Mouse (Mus musculus) urinary bladder, postnatal 4 days (tissue): ENCODE measurements around the gene Sulf2.

Experiments used
- DNase-seq, 2 experiments: peaks; one replicate each; pipeline ENCODE4 v3.0.0; 2021 to 2022; ENCODE audit warnings: low spot score in 2 of 2

Gene Sulf2

DNA sequence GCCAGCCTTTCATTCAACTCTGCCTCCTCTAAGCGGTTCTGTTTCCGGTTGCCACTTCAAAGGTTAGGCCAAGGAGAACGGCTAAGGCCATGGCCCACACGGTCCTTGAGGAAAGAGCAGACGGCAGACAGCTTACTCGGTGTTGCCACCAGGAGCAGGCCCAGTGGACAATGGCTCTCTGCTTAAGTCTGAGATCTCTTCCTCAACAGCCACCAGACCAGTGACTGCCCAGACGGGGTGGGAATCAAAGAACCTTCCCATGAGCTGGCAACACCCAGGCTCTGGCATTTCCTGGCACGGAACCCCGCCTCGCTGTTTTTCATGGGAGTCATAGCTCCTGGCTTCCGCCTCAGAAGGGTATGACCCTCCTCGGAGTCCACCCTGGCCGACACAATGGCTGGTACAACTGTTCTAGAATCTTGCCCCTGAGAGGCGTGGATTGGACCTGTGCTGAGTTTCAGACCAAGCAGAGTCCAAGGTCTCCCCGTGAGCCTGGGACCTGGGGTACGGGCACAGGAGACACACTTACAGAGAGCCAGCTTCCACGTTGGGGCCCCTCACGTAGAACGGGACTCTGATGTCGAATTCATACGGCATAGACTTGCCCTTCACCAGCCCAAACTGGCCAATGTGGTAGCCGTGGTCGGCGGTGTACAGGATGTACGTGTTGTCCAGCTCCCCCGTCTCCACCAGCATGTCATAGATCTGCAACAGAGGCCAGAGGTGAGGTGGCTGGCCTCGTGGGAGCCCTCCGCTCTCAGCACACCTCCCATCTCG, 68.8 kb downstream of the Sulf2 start:
- no peak for DNase-seq

DNA sequence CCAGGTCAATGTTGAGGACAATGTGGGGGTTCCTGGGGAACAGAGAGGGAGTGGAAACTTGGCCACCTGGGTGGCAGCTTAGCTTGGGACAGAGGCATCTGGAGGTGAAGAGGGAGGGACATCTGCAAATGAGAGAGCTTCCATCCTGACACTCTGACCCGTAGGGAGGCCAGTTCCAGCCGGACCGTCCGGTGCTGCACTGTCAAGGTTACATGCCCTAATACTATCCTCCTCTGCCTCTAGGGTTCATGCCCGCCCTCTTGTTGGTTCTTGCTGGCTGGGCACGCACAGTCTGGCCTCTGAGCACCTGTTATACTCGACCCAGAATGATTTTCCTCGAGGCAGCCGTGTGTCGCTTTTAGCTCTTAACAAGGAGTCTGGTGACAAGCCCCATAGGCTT, 69.7 kb downstream of the Sulf2 start:
- DNase-seq: no peak

DNA sequence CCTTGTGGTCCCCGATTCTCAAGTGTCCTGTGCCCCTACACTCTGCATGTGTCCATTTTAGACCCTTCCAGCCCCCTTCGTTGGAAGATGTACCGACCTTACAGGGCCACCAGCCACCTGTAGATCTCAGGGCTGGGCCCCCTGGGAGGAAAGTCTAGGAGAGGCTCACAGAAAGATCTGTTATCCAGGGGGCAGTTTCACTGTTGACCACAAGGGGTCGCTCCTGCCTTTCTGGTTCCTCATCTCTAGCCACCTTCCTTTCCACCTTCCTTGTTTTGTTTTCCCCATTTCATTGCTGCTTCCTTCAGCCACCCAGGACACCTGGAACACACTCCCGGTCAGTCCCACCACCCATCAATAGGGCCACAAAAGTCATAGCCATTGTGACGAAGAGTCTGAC, 70.5 kb downstream of the Sulf2 start:
- peak; percentile 52 to 79 for DNase-seq

DNA sequence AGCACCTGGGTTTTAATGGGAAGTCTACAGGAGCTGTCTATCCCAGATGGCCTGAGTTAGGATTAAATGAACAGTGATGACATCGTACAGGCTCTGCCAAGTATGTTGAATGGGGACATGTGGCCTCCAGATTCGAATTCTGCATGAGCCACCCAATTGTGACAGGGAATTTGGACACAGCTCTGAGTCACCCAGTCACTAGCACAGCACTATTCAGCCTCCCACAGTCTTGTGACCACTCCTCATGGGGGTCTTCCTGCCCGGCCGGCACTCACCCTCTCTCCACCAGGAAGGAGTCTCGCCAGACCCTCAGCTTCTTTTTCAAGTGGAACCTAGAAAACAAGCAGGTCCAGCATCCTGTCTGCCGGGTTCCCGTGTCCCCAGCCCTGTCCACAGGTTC, 71.4 kb downstream of the Sulf2 start:
- no peak for DNase-seq

DNA sequence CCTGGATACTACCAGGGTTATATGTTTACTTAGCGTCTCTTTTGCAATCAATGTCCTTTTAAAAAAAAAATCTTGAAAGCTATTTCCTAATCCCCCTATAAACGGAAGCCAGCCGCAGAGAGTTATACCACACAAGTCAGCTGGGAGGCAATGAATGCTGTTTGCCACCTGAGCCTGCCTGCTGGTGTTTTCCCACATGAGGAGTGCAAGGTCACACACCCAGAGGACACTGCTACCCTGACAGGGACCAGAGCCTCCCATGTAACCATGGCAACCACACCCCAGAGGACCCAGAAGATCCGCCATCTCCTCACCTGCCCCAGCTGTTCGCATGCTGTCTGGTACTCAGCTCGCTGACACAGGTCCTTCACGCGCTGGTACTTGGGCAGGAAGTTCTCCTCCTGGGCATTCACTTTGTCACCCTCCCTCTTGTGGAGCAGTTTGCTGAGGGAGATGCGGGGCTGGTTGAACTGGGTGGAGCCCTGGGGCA, 71.9 kb downstream of the Sulf2 start:
- no peak for DNase-seq

DNA sequence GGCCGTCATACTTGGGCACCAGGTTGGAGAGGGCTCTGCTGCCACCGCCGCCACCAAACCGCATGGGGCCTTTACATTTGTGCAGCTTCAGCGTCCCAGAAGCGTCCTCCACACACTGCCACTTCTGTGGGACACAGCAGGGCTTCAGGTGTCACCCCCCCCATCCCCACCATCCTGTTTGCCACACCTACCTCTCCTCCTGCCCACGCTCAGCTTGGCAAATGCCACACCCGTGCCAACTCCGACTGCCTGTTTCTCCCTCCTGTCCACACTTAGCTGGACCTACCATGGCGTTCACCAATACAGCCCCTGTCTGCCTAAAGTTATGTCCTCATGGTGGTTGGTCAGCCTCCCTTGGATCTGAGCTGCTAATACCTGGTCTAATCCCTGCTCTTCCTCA, 72.8 kb downstream of the Sulf2 start:
- no peak for DNase-seq

DNA sequence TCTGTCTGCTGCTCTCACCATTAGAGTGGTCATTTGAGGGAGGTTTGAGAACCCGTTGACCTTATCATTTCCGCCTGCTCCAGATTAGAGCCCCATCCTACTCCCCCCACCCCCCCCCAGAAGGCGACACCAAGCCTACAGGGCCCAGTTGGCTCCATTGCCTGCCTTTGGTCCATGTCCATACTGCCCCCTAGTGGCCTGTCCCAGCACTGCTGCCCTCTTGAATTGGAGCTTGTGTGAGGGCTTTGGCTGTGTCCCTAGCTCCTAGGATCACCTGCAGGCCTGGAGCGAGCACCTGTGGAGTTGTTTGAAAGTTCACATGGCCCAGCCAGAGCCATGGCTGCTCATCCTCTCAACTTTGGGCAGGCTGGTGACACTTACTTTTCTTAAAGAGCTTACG, 73.3 kb downstream of the Sulf2 start:
- DNase-seq: peak; percentile 59 to 76

DNA sequence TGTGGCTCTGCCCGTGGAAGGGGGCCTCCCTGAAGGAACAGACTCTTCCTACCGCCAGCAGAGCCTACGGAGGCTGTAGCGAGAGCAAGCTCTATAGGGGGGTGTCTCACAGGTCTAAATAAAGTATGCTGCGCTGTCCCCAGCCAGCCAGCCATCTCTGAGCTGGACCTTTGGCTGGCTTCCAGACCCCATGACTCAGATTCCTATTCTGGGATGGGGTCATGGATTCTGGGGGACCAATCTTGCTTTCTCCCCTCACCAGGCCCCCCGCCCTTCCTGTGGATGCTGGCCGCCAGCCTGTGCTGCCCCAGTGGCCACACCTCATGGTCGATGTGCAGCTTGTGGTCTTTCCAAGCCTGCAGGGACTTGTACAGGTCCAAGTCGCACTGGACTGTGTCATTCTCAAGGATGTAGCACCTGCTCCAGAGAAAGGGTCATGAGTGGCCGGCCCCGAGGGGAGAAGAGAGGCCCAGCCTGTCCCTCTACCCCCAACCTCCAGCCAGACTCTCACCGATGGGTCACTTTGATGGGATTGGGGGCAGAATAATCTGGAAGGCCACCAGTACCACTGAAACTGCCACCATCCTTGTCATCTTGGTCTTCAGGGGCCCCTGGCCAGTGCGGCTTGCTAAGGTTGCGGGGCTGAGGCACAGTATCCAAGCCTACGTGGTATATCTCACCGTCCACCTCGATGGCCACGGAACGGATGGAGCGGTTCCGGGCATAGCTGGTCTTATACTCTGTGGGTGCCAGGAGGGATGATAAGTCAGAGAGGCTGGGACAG, 74.3 kb downstream of the Sulf2 start:
- DNase-seq: peak in 1 of 2 experiments; percentile 51

DNA sequence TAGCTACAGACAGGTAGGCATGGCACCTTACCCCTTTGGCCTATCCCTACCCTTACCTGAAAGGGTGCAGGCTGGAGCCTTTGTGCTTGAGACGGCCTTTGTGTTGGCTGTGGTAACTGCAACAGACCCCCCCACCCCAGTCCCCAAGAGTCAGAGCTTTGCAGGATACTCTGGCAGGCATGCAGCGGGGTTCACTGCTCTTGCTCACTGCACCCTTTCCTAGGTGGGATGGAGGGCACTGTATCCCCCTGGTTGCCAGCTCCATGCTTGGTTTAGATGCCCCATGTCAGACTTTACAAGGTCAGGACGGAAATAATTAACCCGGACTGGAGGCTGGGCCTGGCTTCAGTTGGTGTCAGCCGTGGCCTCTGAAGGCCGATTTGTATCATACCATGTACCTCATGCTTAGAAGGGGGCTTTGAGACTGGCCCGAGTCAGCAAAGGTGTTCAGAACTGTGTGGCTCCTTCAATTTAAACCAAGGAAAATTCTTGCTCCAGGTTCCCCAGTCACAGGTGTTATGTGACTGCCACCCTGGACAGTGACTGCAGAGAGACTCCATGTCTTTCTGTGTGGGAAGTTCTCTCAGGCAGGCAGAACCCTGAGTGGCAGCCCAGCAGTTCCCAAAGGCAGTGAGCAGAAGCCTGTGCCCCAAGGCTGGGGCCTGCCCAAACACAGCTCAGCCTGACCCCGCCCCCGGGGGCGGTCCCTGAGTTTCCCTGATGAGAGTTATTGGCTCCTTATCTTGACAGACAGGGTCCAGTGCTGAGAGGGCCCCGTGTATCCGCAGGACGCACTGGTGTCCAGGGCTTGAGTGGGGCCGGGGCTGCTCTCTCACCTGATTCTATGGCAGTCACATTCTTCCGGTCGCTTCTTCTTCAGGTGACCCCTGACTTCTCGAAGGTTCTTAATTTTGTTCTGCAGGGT, 75.2 kb downstream of the Sulf2 start:
- DNase-seq: peak in 1 of 2 experiments; percentile 59

DNA sequence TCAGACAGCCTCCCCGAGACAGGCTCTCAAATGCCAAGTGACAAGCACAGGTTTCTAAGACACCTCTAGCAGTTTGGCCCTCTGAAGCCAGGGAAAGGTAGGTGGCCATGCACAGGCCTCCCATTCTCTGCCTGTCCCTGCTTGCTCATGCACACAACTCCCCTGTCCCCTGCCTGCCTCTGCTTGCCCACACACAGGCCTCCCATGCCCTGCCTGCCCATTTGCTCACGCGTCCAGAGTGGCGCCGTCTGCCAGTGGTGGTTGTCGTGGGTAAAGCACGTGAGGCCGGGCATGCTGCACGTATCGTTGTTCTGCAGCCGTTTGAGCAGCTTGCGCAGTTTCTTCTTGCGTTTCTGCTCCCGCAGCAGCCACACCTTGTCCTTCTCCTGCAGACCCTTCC, 76.2 kb downstream of the Sulf2 start:
- no peak for DNase-seq

DNA sequence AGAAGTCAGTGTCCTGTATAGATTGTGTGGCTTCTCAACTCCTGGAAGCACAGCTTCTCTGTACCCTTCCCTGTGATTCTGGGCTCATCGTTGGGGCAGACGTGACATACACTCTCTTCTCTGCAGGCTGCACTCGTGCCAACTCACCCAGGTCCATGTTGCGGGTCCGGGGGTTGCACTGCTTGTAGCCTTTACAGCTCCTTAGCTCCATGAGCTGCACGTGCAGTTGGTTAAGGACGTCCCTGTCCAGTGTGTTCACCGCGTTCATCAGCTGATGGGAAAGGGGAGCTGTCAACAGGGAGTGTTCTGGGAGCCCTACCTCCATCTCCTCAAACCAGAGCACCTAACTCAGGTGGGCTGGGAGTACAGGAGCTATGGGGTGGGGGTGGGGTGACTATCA, 78.1 kb downstream of the Sulf2 start:
- no peak for DNase-seq

DNA sequence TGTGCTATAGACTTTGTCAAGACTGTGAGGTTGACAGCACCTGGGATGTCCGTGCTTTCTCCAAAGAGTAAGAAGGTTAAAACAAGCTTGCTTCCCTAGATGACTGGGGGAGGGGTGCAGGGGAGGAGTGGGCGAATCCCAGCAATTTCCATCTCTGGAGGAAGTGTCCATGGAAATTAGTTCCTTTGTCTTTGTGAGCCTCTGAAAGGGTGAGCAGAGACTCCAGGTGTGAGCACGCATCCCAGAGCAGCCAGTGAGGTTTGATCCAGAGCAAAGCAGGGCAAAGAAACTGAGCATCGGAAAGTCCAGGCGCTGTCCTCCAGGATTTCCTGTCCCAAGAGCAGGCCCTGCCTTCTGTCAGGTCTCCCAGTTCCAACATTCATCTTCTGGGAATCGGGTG, 81.1 kb downstream of the Sulf2 start:
- DNase-seq: no peak

DNA sequence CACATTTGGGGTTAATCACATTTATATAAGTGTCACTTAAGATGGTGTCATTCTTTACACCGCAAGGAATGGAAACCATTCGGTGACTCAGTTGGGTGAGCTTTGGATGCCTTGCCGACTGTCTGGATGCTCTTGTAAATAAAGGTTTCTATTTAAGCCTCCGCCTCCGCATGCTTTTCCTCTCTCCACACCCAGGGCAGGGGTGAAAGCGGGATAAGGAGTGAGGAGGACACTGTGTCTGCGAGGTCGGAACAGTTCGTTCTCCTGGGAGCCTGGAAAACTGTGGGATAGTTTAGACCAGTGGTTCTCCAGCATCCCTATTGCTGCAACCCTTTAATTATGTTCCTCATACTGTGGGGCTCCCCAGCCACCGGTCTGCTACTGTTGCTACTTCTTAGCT, 82.4 kb downstream of the Sulf2 start:
- DNase-seq: no peak

DNA sequence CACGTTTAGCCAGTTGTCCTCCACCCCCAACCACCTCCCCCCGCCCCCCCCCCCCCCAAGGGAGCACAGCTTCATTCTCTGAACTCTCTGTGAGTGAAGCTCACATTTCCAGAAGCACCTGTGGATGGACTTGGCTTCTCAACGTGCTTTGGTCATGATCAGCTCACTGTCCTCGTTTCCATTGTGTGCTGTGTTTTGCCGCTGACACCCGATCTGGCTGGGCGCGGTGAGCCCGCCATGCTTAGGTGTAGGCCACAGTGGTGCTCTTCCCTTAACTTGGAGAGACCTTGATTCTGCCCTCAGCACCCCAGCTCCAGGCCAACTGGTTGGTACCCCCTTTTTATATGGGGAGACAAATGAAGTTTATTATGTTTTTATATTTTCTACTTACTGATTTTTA, 83.6 kb downstream of the Sulf2 start:
- DNase-seq: no peak

DNA sequence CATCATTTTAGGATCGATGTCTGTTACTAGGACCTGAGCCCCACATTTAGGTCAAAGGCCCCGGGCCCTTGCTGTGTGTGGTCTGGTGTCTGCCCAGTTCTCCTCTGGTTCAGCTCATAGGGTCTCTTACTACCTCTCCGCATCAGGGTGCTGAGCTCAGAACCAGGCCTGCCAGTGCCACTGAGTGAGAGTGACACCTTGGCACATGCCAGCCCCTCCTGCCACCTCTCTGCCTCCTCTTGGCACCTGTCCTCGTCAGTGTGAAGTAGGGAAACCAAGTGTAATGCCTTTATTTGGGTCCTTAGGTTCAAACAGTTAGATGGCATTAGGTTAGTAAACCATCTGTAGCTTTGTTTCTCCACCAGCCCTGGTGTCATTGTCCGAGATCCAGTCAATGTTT, 84.0 kb downstream of the Sulf2 start:
- DNase-seq: peak in 1 of 2 experiments; percentile 57

DNA sequence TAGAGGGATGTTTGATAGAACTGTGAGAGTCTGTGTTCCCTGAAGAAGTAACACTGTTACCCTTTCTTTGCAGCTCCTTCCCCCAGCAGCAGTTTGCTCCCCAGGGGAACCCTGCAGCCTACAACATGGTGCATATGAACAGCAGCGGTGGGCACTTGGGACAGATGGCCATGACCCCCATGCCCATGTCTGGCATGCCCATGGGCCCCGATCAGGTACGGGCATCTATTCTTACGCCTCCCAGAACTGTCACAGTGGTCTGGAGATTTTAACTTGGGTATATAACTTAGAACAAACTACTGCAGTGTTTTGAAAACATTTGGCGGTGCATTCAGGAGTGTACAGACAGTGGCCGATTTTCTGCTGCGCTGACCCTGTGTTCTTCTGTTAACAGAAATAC, 85.7 kb downstream of the Sulf2 start:
- DNase-seq: peak in 1 of 2 experiments; percentile 56

DNA sequence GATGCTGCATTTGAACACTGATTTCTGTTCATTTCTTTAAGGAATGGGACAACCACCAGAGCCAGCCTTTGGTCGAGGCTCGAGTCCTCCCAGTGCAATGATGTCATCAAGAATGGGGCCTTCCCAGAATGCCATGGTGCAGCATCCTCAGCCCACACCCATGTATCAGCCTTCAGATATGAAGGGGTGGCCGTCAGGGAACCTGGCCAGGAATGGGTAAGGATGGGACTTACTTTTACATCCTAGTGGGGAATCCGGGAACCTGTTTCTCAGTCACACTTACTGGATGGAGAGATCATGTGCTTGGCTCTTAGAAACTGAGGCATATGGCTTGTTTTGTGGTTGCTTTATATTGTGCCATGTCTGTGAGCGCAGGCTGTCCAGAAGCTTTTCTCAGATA, 86.3 kb downstream of the Sulf2 start:
- peak in 1 of 2 experiments; percentile 57 for DNase-seq

DNA sequence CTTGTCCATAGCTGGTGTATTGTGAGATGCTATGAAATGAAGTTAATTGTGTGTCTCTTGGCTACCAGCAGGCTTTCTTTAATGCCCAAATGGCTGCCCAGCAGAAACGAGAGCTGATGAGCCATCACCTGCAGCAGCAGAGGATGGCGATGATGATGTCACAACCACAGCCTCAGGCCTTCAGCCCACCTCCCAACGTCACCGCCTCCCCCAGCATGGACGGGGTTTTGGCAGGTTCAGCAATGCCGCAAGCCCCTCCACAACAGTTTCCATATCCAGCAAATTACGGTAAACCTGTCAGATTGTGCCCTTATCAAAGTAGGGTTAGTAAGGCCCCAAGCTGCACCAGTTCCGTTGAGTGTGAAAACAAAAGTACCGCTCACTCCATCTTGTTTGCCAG, 87.2 kb downstream of the Sulf2 start:
- DNase-seq: peak in 1 of 2 experiments; percentile 58

DNA sequence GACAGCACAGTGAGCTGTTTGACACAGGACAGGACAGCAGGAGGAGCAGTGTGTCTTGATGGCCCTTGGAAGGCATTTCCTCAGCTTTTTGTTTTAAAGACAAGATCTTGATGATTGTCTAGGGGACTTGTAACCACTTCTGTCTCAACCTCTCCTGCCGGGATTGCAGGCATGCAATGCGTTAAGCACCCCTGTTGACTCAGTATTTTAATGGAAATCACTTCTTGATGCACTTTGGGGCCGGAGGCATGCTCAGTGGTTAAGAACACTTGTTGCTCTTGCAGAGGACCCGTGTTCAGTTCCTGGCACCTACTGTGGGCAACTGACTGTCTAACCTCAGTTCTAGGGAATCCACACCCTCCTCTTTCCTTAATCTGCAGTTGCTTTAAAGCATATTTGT, 89.0 kb downstream of the Sulf2 start:
- DNase-seq: no peak

DNA sequence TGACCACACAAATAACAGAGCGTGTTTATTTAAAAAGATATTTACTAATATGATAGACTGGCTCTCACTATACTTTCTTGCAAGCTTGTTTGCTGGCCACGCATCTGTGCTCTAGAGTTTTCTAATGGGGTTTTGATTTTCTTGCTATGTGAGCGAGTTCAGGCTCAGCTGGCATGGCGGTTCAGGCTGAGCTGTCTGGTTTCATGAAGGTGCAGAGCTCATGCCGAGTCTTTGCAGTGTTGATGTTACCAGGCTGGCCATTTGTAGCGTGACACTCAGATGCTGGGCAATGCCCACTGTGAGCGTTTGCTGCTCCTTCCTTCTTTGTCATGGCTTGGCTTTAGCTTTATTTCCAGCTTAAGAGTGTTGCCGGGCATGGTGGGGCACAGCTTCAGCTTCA, 93.0 kb downstream of the Sulf2 start:
- no peak for DNase-seq

DNA sequence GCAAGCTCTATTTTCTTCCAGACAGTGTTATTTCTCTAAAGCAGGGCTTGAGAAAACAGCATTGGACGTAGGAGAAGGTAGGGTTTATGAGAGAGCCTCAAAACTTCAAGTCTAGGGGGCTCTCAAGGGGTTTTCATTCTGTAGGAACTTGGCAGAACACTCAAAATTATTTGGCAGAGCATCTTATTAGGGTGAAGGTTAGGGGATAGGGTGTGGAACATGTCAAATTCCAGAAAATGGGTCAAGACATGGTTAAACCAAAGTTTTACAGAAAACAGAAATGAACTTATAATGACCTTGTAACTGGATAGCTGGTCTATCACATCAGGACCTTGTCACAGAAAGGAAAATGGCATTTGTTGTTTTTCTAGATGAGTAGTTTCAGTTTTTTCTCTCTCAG, 93.5 kb downstream of the Sulf2 start:
- no peak for DNase-seq
